Mouse (Mus musculus): ENCODE results near the gene Tomm70a. TPM values are rescaled to one million over a fixed set of nuclear protein-coding genes. Genes with fewer than 3 reads are reported as not detected.
A peak's percentile ranks its signal among the peaks of the same experiment; 100 is the strongest.

Tomm70a gene
- polyA plus RNA-seq, 1 experiment from 2014 or later, result 36.4 TPM

DNA sequence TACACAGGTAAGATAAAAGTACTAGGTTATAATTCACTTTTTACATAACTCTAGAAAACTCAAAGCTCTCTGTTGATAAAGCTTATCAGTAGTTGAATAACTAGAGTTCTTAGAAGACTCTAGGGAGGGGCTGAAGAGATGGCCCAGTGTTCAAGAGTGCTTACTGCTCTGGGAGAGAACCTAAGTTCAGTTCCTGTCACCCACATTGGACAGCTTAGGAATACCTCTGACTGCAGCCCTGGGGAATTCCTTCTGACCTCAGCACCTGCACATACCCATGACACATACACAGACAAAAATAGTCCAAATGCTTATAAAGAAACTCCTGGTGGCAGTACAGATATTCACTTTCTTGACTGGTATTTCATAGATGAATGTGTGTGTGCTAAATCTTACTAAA is 34.4 kb downstream of the Tomm70a start:
- Histone ChIP-seq H3K36me3 (peaks cover 54% of the 10 kb centered on the region), H3K4me3 (no peak overlapping the region), H3K4me1 (replicated peaks) (no peaks in the 10 kb centered on the region), H3K9me3 (replicated peaks) (no peaks in the 10 kb centered on the region), H3K27ac (no peak overlapping the region), H3K27me3 (no peaks in the 10 kb centered on the region), H3K4me2 (no peak overlapping the region), H3K9ac (no peak overlapping the region)
- ATAC-seq (replicated peaks; ENCODE audit: insufficient number of reproducible peaks, insufficient read depth, low FRiP score, low read depth), result no peak

DNA sequence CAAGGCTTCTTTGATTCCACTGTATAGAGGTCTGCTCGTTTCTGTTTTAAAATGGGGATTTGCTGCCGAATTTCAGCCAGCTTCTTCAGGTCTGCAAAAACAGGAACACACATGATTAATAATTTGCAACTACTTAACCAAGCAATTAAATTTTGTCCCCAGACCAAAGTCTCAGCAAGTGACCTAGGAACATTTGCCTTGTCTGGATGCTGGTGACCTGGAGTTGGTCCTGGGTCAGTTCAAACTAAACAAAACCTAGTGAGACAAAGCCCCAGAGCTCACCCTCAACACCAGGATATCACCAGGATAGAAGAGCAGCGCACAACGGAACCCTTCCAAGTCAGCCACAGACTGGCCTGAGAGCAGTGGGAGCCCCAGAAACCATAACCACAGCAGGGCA is 35.6 kb downstream of the Tomm70a start:
- H3K4me1 ChIP-seq (replicated peaks), result no peaks in the 10 kb centered on the region
- H3K4me3 ChIP-seq, result no peak overlapping the region
- H3K36me3 ChIP-seq, result peaks cover 58% of the 10 kb centered on the region
- WGBS, result 94% methylated on average over 4 of the region's 4 CpGs
- H3K27ac ChIP-seq, result no peak overlapping the region
- no peak overlapping the region for H3K9ac ChIP-seq
- H3K27me3 ChIP-seq, result no peaks in the 10 kb centered on the region
- no peak overlapping the region for H3K4me2 ChIP-seq
- H3K9me3 ChIP-seq (replicated peaks), result no peaks in the 10 kb centered on the region
- ATAC-seq (replicated peaks; ENCODE audit: insufficient number of reproducible peaks, insufficient read depth, low FRiP score, low read depth), result no peak

DNA sequence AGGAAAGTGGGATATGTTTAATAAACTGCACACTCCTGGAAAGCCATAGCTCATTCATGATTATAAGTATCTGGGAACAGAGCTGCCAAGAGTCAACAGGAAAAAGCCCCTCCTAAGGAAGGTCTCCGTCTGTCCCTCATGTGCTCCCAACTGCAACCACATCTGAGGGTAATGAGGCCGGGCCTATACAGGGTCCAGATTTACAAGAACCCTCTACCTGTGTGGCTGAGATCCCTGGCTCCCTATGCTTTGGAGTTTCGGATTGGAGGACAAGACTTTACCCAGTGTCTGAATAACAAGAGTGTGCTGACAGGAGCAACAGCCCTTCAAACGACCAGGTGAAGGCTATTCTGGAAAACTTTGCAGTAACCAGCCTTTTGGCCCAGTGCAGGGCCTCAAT is 36.2 kb downstream of the Tomm70a start:
- Histone ChIP-seq H3K27ac (no peak overlapping the region), H3K9ac (no peak overlapping the region), H3K4me1 (replicated peaks) (no peaks in the 10 kb centered on the region), H3K27me3 (no peaks in the 10 kb centered on the region), H3K9me3 (replicated peaks) (no peaks in the 10 kb centered on the region), H3K4me2 (no peak overlapping the region), H3K4me3 (no peak overlapping the region), H3K36me3 (peaks cover 53% of the 10 kb centered on the region)
- no peak for ATAC-seq (replicated peaks; ENCODE audit: insufficient number of reproducible peaks, insufficient read depth, low FRiP score, low read depth)
- 74% methylated on average over 4 of the region's 4 CpGs for WGBS

DNA sequence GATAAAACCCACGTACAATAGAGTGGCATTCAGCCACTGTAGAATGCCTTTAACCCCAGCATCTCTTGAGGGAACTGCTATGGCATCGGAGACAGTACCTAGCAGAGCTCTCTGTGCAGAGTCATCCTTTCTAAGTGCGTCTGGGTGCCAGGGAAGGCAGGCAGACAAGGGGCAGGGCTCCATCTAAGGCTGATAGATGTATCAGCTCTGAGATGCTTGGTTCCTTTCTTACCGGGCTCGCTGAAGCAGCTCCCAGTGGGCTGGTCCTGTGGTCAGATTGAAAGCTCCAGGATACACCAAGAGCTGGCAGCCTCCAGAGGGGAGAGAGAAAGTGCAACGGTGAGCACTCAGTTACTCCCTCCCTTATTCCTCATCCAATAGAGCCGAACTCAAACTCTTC is 38.3 kb downstream of the Tomm70a start:
- Histone ChIP-seq H3K4me2 (no peak overlapping the region), H3K27me3 (no peaks in the 10 kb centered on the region), H3K9me3 (replicated peaks) (no peaks in the 10 kb centered on the region), H3K4me3 (no peak overlapping the region), H3K36me3 (peaks cover 44% of the 10 kb centered on the region), H3K4me1 (replicated peaks) (no peaks in the 10 kb centered on the region), H3K9ac (no peak overlapping the region), H3K27ac (no peak overlapping the region)
- ATAC-seq (replicated peaks; ENCODE audit: insufficient number of reproducible peaks, insufficient read depth, low FRiP score, low read depth), result 0 out of 2 replicates have a peak, but pooled peaks have one; percentile 22
- WGBS, result 53% methylated on average over 7 of the region's 7 CpGs

DNA sequence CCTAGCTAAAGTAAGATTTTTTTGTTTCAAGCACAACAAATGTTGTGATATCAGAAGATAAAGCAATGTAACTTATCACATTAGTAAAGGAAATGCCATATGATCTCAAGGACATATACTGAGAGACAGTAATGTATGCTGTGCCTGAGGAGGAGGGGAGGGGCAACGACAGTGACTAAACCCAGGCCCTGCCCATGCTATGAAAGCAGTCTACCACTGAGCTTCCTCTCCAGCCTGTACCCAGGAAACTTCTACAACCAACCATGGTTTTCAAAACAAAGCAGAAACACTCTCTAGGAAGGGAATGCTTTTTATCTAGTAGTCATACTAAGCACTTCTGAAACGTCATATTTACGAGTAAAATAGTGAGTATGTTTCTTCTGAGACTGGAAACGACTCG is 41.3 kb downstream of the Tomm70a start:
- H3K4me1 ChIP-seq (replicated peaks), result peaks cover 4% of the 10 kb centered on the region; the same call in 1 of the 2 replicates
- no peak overlapping the region for H3K4me3 ChIP-seq
- H3K9me3 ChIP-seq (replicated peaks), result no peaks in the 10 kb centered on the region
- 91% methylated on average over 5 of the region's 5 CpGs for WGBS
- peaks cover 29% of the 10 kb centered on the region for H3K36me3 ChIP-seq
- no peak overlapping the region for H3K9ac ChIP-seq
- ATAC-seq (replicated peaks; ENCODE audit: insufficient number of reproducible peaks, insufficient read depth, low FRiP score, low read depth), result no peak
- H3K4me2 ChIP-seq, result no peak overlapping the region
- no peak overlapping the region for H3K27ac ChIP-seq
- H3K27me3 ChIP-seq, result no peaks in the 10 kb centered on the region

DNA sequence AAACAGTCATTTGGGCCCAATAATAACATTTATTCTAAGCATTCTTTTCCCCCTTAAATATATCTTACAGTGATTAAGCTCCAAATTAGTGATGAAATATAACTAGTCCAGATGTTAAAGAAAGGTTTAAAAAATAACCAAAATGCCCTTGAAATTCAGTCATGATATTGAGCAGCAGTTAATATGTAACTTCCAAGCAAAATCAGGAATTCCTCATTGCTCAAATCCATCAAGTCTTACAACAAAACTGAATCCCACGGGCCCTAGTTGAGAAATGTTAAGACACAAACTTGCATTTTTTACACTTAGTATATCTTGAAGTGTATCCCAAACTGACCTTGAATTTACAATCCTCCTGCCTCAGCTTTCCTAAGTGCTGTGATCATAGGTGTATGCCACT is 42.2 kb downstream of the Tomm70a start:
- no peak for ATAC-seq (replicated peaks; ENCODE audit: insufficient number of reproducible peaks, insufficient read depth, low FRiP score, low read depth)
- Histone ChIP-seq H3K9me3 (replicated peaks) (no peaks in the 10 kb centered on the region), H3K4me3 (no peak overlapping the region), H3K4me1 (replicated peaks) (peaks cover 4% of the 10 kb centered on the region; the same call in 1 of the 2 replicates), H3K36me3 (peaks cover 26% of the 10 kb centered on the region), H3K27ac (no peak overlapping the region), H3K4me2 (no peak overlapping the region), H3K9ac (no peak overlapping the region), H3K27me3 (no peaks in the 10 kb centered on the region)
- 75% methylated on average over 1 of the region's 1 CpGs for WGBS

DNA sequence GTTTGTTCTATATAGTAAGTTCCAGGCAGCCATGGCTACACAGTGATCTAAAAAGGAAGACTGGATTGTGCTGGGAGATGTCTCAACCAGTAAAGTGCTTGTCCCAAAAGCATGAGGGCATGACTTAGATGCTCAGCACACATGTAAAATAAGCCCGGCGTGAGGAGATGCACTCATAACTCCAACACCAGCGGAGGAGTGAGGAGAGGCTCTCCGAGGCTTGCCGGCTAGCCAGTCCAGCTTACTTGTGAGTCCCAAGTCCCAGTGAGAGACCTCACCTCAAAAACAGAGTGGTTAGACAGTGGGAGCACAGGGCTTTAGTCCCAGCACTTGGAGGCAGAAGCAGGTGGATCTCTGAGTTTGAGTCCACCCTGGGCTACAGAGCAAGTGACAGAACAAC is 43.7 kb downstream of the Tomm70a start:
- H3K27ac ChIP-seq, result no peak overlapping the region
- no peak overlapping the region for H3K9ac ChIP-seq
- H3K9me3 ChIP-seq (replicated peaks), result no peaks in the 10 kb centered on the region
- no peaks in the 10 kb centered on the region for H3K27me3 ChIP-seq
- no peak for ATAC-seq (replicated peaks; ENCODE audit: insufficient number of reproducible peaks, insufficient read depth, low FRiP score, low read depth)
- H3K4me2 ChIP-seq, result no peak overlapping the region
- 93% methylated on average over 5 of the region's 5 CpGs for WGBS
- no peak overlapping the region for H3K4me3 ChIP-seq
- peaks cover 23% of the 10 kb centered on the region for H3K36me3 ChIP-seq
- H3K4me1 ChIP-seq (replicated peaks), result peaks cover 4% of the 10 kb centered on the region; the same call in 1 of the 2 replicates

DNA sequence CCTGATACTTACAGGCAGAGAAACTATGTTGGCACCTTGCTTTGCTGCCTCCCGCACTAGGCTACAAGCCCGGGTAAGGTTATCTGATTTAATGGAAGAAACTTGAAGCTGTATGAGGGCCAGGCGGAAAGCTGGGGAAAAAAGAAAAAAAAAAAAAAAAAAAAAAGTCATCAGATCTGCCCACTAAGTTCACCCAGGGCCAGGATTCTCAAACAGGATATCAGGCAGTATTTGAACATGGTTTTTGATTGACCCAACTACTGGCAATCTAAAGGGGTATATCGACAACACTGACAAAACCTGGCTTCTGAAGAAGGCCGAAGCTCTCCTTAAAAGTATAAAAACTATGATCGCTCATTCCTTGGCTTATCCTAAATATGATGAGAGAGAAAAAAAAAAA is 44.6 kb downstream of the Tomm70a start:
- peak overlapping the region; percentile 80; the same call in 1 of the 2 replicates for H3K9ac ChIP-seq
- 73% methylated on average over 6 of the region's 6 CpGs for WGBS

DNA sequence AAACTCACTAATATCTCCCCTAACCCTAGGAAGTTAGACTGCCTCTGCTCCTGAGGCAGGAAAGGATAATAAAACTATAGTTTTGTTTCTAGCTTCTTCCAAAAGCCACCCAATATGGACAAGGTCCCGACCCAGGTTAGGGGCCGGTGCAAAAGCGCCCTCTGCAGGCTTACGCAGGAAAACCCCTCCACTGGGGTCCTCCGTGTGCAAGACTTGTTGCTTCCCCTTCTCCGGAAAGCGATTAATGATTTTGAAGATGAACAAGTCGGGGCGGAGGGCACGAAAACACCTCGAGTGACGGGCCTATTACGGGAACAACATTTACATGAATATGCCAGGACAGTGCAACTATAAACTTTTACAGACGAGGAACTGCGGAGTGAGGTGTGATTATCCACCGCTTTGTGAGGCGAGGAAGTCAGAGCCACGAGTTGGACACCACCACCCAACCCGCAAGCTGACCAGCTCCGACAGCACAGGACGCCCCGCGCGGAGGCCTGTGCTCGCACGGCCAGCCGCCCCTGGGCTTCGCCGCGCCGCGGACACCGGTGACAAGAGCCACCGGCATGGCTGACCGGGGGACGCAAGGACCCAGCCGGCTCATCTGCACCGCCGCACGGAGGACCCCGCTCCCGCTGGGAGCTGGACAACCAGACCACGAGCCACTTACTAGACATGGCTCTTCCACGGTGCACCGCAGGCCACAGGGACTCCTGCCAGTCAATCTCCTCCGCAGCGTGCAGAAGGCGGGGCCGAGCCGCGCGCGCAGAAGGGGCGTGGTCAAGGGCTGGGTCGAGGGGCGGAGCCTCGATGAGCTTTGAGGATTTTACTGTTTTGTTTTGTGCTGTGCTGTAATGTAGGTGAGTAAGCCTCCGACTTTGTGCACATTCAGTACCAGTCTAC is 45.4 kb downstream of the Tomm70a start, which contains the start of gene Nit2:
TSS of gene Nit2 (minus strand) at position 731 of the 903 bp plus-strand sequence.
- peak; percentile 99 for ATAC-seq (replicated peaks; ENCODE audit: insufficient number of reproducible peaks, insufficient read depth, low FRiP score, low read depth)
- WGBS, result under 1% methylated on average over 58 of the region's 58 CpGs
- peaks cover 26% of the 10 kb centered on the region for H3K36me3 ChIP-seq

More for the DNA sequence above, 44.6 kb downstream of the Tomm70a start:
- Histone ChIP-seq H3K27ac (peak overlapping the region; percentile 94), H3K4me1 (replicated peaks) (peaks cover 4% of the 10 kb centered on the region; the same call in 1 of the 2 replicates), H3K27me3 (no peaks in the 10 kb centered on the region), H3K4me3 (peak overlapping the region; percentile 84), H3K9me3 (replicated peaks) (no peaks in the 10 kb centered on the region), H3K4me2 (peak overlapping the region; percentile 81), H3K36me3 (peaks cover 27% of the 10 kb centered on the region)
- no peak for ATAC-seq (replicated peaks; ENCODE audit: insufficient number of reproducible peaks, insufficient read depth, low FRiP score, low read depth)

DNA sequence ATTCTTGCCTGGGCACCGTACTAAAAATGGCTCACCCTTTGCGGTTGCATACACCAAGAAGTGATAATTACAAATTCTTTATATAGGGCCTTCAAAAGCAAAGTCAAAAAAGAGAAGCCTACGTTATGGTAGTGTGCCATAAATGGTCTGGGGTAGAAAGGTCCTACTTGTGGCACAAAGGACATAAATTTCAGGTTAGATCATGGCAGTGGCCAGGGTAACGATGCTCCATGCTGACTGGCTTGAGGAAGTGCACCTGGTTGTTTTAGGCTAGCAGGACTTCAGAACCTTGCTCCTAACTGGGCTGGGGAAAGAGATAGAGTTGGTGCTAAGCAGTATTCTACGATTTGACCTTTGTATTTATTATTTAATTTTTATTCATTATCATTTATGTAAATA is 46.0 kb downstream of the Tomm70a start:
- Histone ChIP-seq H3K9ac (peak overlapping the region; percentile 80; the same call in 1 of the 2 replicates), H3K27me3 (no peaks in the 10 kb centered on the region), H3K4me2 (peak overlapping the region; percentile 81), H3K27ac (peak overlapping the region; percentile 94), H3K4me3 (peak overlapping the region; percentile 84), H3K9me3 (replicated peaks) (no peaks in the 10 kb centered on the region), H3K4me1 (replicated peaks) (peaks cover 4% of the 10 kb centered on the region; the same call in 1 of the 2 replicates), H3K36me3 (peaks cover 25% of the 10 kb centered on the region)
- no peak for ATAC-seq (replicated peaks; ENCODE audit: insufficient number of reproducible peaks, insufficient read depth, low FRiP score, low read depth)
- 25% methylated on average over 5 of the region's 5 CpGs for WGBS

More for the DNA sequence above, 45.4 kb downstream of the Tomm70a start, which contains the start of gene Nit2:
- no peaks in the 10 kb centered on the region for H3K9me3 ChIP-seq (replicated peaks)
- H3K4me3 ChIP-seq, result peak within 1 kb of the TSS; percentile 84
- H3K27me3 ChIP-seq, result no peaks in the 10 kb centered on the region
- H3K4me1 ChIP-seq (replicated peaks), result peaks cover 4% of the 10 kb centered on the region; the same call in 1 of the 2 replicates
- peak within 1 kb of the TSS; percentile 94 for H3K27ac ChIP-seq
- peak within 1 kb of the TSS; percentile 80 for H3K9ac ChIP-seq
- peak within 1 kb of the TSS; percentile 81 for H3K4me2 ChIP-seq

DNA sequence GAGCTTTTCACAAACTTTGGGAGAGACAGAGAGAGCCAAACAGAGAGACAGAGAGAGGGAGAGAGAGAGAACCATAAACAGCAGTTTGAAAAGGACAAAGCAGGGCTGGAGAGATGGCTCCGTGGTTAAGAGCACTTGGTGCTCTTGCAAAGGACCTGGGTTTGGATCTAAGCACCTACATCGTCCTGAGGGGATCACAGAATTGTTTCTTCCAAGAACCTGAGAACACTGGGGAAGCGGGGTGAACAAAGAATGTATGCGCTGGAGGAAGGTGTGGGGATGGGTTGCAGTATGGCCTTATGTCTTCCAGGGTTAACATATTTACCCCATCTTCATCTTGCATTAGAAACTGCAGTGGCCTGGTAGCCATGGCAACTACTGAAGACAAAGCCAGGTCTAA is 46.7 kb downstream of the Tomm70a start:
- Histone ChIP-seq H3K4me1 (replicated peaks) (peaks cover 4% of the 10 kb centered on the region; the same call in 1 of the 2 replicates), H3K9ac (no peak overlapping the region), H3K4me2 (no peak overlapping the region), H3K9me3 (replicated peaks) (no peaks in the 10 kb centered on the region), H3K27ac (no peak overlapping the region), H3K4me3 (no peak overlapping the region), H3K27me3 (no peaks in the 10 kb centered on the region), H3K36me3 (peaks cover 30% of the 10 kb centered on the region)
- WGBS, result 74% methylated on average over 4 of the region's 4 CpGs
- no peak for ATAC-seq (replicated peaks; ENCODE audit: insufficient number of reproducible peaks, insufficient read depth, low FRiP score, low read depth)

All from heart, embryonic 15.5 days (tissue).